Mouse (Mus musculus) embryonic stem cell, embryonic (primary cell): ENCODE data around the gene Serpina3m.
"Not testable (repeated sequence)": the region's sequence is repeated elsewhere in the genome, so short reads cannot be mapped to it uniquely, and the experiment has no call there.

Experiments
- CTCF ChIA-PET, 4 experiments: fragments of 300-600 bp in 2 of 4; fragments of 350-600 bp in 2 of 4; sonication (Branson Sonifier 250); formaldehyde crosslinking; loops; one replicate each; lab custom pipeline; 2022; ENCODE audit warnings: inconsistent platforms in 2 of 4; lab: Charles Lee
- POLR2A ChIA-PET, 4 experiments: fragments of 300-600 bp in 2 of 4; fragments of 350-600 bp in 2 of 4; sonication (Branson Sonifier 250); formaldehyde crosslinking; loops; one replicate each; lab custom pipeline; 2022; ENCODE audit warnings: antibody characterized with exemption in 4 of 4, inconsistent platforms in 1 of 4; lab: Charles Lee

Gene Serpina3m

DNA sequence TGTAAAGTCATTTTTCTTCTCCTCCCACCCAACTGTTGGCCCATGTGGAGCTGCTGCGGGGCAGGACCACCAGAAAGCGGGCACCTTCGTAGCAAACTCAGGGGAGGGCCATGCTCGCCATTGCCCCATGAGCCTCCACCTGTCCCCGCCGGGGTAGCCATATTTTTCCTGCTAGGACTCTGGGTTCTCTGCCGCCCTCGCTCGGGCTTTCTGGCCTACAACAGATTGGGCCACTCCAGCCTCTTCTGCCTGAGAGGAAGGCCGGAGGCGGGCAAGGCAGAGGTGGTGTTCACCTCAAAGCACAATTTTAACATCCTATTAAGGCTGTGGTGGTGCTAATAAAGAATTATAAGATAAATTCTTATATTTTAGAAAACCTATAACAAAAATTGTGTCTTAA lies 41.6 kb downstream of the Serpina3m start:
- POLR2A ChIA-PET: interaction anchor here in 1 of 4 experiments (0.9 to 5.0 kb wide), 11 partner anchors 11 to 1673 kb away, joined by 3 to 58 read pairs (median 5); no protein-coding TSS in a partner anchor
- CTCF ChIA-PET: interaction anchor here in 1 of 4 experiments (0.6 kb wide), 1 partner anchor 1012 kb away, joined by 3 read pairs; no protein-coding TSS in a partner anchor

DNA sequence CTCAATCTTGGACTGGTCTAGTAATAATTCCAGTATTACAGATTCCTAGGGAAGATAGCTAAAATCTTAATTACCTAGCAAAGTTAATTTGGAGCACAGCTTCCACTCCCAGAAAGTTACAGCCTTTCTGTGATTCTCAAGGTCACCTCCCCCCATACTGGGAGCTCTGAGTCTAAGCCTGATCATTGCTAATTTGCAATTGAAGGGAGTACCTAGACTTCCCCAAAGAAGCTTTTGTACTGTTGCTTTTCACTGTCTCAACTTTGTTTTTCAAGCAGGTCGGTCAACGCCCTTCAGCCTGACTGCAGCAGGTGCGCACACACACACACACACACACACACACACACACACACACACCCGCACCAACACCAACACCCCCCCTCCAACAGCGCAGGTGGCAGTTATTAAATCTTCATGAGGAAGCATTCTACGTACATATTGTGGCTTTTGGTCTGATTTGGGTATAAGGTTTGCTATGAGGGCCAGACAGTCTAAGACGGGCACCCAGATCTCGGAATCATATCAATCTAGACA lies 42.9 kb downstream of the Serpina3m start:
- CTCF ChIA-PET: interaction anchor here in 2 of 4 experiments (0.6 kb wide), 2 partner anchors 46 to 53 kb away, joined by 3 to 4 read pairs; no protein-coding TSS in a partner anchor
- POLR2A ChIA-PET: interaction anchor here in 2 of 4 experiments (0.6 to 5.0 kb wide), 13 partner anchors 9 to 1796 kb away, joined by 3 to 58 read pairs (median 3); partner anchors contain the start of genes Serpina3i (in 1 of the 2) and Serpina3n (in 1 of the 2)

DNA sequence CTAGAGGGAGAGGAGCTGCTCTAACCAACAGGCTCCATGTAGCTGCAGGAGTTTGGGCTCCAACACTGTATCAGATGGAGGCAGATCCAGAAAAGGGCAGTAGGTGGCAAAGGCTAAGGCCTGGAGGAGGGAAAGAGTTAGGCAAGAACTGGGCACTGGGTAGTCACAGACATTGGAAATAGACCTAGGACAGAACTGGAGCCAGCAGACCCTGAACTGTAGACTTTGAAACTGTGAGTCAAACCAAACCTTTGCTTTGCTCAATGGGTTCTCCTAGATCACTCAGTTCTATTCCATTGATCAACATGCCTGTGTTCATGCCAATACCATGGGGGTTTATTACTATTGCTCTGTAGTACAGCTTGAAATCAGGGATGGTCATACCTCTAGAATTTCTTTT lies 47.7 kb downstream of the Serpina3m start:
- CTCF ChIA-PET: not testable (repeated sequence)
- POLR2A ChIA-PET: interaction anchor here in 1 of 4 experiments (0.9 to 1.3 kb wide), 2 partner anchors 9 to 13 kb away, joined by 4 to 10 read pairs; no protein-coding TSS in a partner anchor

- POLR2A ChIA-PET: interaction anchor here in 2 of 4 experiments (0.6 to 8.4 kb wide), 3 partner anchors 8 to 948 kb away, joined by 3 to 58 read pairs (median 3); no protein-coding TSS in a partner anchor
These were observed 48.6 kb downstream of the Serpina3m start for GRCm38 (mm10) chr12:104386878-104387277.

DNA sequence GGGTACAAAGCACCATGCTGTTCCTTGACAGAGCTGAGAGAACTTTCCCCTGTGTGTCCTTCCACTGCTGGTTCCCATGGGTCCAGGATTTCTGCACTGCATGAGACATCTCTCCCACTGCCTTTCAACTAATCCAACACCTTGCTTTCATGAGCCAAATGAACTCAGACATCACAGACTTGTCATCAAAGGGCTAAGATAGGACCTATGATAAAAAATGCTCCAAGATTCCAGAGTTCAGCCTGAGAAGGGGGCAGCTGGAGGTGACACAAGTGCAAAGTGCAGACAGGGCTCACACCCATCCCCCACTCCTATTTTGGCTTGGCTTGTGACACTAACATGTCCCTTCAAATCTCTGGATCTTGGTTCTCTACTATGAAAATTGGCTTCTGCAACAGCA lies 50.2 kb downstream of the Serpina3m start:
- ChIA-PET POLR2A (interaction anchor here in 2 of 4 experiments (0.6 to 8.4 kb wide), 7 partner anchors 10 to 296 kb away, joined by 3 to 58 read pairs (median 3); no protein-coding TSS in a partner anchor), CTCF (interaction anchor here in 1 of 4 experiments (1.5 kb wide), 1 partner anchor 30 kb away, joined by 3 read pairs; no protein-coding TSS in a partner anchor)

More at GRCm38 (mm10) chr12:104386878-104387277, 48.6 kb downstream of the Serpina3m start:
- CTCF ChIA-PET: interaction anchor here in 2 of 4 experiments (0.5 to 1.1 kb wide), 2 partner anchors 32 to 41 kb away, joined by 3 read pairs; no protein-coding TSS in a partner anchor

- POLR2A ChIA-PET: interaction anchor here in 3 of 4 experiments (1.1 to 8.4 kb wide), 7 partner anchors 8 to 242 kb away, joined by 3 to 58 read pairs (median 3); no protein-coding TSS in a partner anchor
These were observed 52.8 kb downstream of the Serpina3m start for GRCm38 (mm10) chr12:104391057-104391456.

GRCm38 (mm10) chr12:104403968-104404367 lies 65.7 kb downstream of the Serpina3m start:
- CTCF ChIA-PET: no interaction called here

More at GRCm38 (mm10) chr12:104391057-104391456, 52.8 kb downstream of the Serpina3m start:
- CTCF ChIA-PET: not testable (repeated sequence)

DNA sequence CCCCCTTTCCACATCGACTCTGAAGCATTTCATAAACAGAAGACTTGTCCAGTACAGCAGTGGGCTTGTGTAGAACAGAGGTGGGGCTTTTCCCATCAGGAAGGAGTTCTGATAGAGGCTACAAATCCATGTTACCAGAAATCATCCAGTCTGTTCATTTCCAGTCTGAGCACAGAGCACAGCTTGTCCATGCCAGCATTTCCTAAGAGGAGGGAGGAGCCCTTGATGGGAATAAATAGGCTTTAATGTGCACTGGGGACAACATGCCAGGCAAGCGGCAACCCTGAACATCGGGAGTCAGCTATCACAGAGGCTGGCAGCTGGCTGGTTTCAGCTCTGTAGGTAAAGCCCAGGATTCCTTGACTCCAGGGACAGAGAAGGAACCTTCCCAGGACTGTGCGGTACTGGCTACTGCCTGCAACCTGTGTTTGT lies 68.2 kb downstream of the Serpina3m start, which contains the start of gene Serpina3n:
Gene Serpina3n, plus strand, starts transcription at position 276 of the 432 bp plus-strand sequence.
- ChIA-PET POLR2A (interaction anchor here in 1 of 4 experiments (1.0 to 1.6 kb wide), 3 partner anchors 12 to 46 kb away, joined by 3 to 5 read pairs (median 4); no protein-coding TSS in a partner anchor), CTCF (interaction anchor here in 1 of 4 experiments (0.5 kb wide), 1 partner anchor 10 kb away, joined by 5 read pairs; no protein-coding TSS in a partner anchor)

More at GRCm38 (mm10) chr12:104403968-104404367, 65.7 kb downstream of the Serpina3m start:
- POLR2A ChIA-PET: no interaction called here

DNA sequence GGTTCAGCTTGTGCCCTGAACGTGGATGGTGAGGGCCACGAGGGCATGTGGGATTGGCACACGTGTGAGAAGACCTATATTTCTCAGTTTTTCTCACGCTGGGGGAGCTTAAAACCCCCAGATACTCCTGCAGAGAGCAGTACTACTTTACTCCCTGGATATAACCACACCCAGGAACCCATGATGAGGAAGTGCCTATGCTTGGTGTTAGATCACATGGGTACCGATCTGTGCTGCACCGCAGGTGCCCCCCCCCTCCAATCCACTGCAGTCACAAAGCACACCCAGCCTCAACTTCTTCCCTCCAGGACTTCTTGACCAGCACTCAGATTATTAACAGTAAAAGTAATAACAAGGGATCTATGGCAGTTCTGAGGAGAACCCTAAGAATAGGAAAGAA lies 74.2 kb downstream of the Serpina3m start:
- CTCF ChIA-PET: no interaction called here

DNA sequence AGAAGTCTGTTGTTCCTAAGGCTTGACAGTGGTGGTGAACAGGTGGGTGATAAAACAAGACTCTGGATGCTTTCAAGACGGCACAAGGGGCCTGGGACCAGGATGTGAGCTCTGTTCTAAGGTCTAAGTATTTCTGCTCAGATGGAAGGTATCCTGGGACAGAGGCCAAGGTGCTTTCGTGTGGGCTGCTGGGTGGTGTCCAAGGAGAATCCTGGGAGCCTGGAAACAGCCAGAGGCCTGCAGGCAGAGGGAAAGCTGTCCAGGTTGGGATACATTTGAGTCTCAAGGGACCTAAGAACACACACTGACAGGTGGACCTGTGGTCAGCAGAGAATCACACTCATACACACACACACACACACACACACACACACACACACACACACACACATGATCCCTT lies 76.3 kb downstream of the Serpina3m start:
- ChIA-PET CTCF (interaction anchor here in 2 of 4 experiments (1.1 to 2.7 kb wide), 3 partner anchors 206 to 349 kb away, joined by 3 to 10 read pairs (median 4); no protein-coding TSS in a partner anchor), POLR2A (interaction anchor here in 2 of 4 experiments (1.4 to 1.7 kb wide), 3 partner anchors 18 to 61 kb away, joined by 3 to 8 read pairs (median 3); no protein-coding TSS in a partner anchor)

More for the DNA sequence above, 74.2 kb downstream of the Serpina3m start:
- POLR2A ChIA-PET: interaction anchor here in 1 of 4 experiments (0.9 to 1.6 kb wide), 2 partner anchors 35 to 138 kb away, joined by 3 read pairs; no protein-coding TSS in a partner anchor

GRCm38 (mm10) chr12:104415625-104416315 lies 77.5 kb downstream of the Serpina3m start:
- CTCF ChIA-PET: interaction anchor here in 3 of 4 experiments (0.5 to 2.7 kb wide), 3 partner anchors 9 to 357 kb away, joined by 5 to 10 read pairs (median 9); partner anchors contain the start of gene Serpina3n (in 1 of the 3)
- POLR2A ChIA-PET: interaction anchor here in 3 of 4 experiments (0.9 to 1.7 kb wide), 8 partner anchors 16 to 168 kb away, joined by 3 to 8 read pairs (median 4); no protein-coding TSS in a partner anchor

GRCm38 (mm10) chr12:104418340-104419135 lies 80.3 kb downstream of the Serpina3m start:
- ChIA-PET CTCF (interaction anchor here (0.5 to 3.4 kb wide), 90 partner anchors 8 to 1660 kb away, joined by 3 to 47 read pairs (median 4); partner anchors contain the start of genes Gsc (in 1 of the 4) and Serpina3i (in 1 of the 4)), POLR2A (interaction anchor here (0.6 to 2.6 kb wide), 17 partner anchors 8 to 681 kb away, joined by 3 to 16 read pairs (median 4); partner anchors contain the start of genes Serpina3f (in 1 of the 4) and Serpina3i (in 1 of the 4))

DNA sequence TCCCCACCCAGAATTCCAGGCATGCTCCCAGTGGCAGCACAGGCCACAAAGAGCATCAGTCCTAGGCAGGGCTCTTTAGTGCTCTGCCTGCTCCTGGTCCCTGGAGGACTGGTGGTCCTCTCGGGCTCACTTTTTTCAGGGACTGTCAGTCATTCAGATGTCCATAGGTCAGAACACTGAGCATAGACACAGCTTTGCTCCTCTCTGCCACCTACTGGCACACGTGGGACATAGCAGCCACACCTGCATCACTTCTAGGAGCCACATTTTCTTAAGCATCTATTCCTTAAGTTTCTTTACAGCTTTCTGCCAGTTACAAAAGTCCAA lies 80.8 kb downstream of the Serpina3m start:
- CTCF ChIA-PET: interaction anchor here (0.6 to 3.4 kb wide), 51 partner anchors 8 to 604 kb away, joined by 3 to 47 read pairs (median 6); partner anchors contain the start of gene Serpina3i (in 1 of the 4)
- POLR2A ChIA-PET: interaction anchor here in 2 of 4 experiments (0.6 to 2.6 kb wide), 6 partner anchors 42 to 349 kb away, joined by 3 to 16 read pairs (median 4); partner anchors contain the start of gene Serpina3f (in 1 of the 2)

GRCm38 (mm10) chr12:104422615-104423392 lies 84.5 kb downstream of the Serpina3m start:
- CTCF ChIA-PET: interaction anchor here in 2 of 4 experiments (0.6 to 1.1 kb wide), 2 partner anchors 517 to 562 kb away, joined by 4 to 7 read pairs; no protein-coding TSS in a partner anchor
- POLR2A ChIA-PET: interaction anchor here in 3 of 4 experiments (0.5 to 2.0 kb wide), 7 partner anchors 11 to 1966 kb away, joined by 3 to 16 read pairs (median 3); no protein-coding TSS in a partner anchor

GRCm38 (mm10) chr12:104425591-104425990 lies 87.3 kb downstream of the Serpina3m start:
- POLR2A ChIA-PET: interaction anchor here in 3 of 4 experiments (0.6 to 1.1 kb wide), 3 partner anchors 9 to 289 kb away, joined by 3 to 4 read pairs (median 3); no protein-coding TSS in a partner anchor

More at GRCm38 (mm10) chr12:104425591-104425990, 87.3 kb downstream of the Serpina3m start:
- CTCF ChIA-PET: interaction anchor here (0.5 to 1.9 kb wide), 10 partner anchors 9 to 514 kb away, joined by 3 to 12 read pairs (median 3); no protein-coding TSS in a partner anchor
